Mouse (Mus musculus) 3134 (cell line): ENCODE results near the gene Tnnc2.

ENCODE experiments used
- DNase-seq: peaks from one replicate; pipeline ENCODE4 v3.0.0-alpha.2; 2011; ENCODE audit warnings: low spot score; ENCODE audit not compliant: insufficient read length; ENCODE audit errors: extremely low read depth

Gene Tnnc2

DNA sequence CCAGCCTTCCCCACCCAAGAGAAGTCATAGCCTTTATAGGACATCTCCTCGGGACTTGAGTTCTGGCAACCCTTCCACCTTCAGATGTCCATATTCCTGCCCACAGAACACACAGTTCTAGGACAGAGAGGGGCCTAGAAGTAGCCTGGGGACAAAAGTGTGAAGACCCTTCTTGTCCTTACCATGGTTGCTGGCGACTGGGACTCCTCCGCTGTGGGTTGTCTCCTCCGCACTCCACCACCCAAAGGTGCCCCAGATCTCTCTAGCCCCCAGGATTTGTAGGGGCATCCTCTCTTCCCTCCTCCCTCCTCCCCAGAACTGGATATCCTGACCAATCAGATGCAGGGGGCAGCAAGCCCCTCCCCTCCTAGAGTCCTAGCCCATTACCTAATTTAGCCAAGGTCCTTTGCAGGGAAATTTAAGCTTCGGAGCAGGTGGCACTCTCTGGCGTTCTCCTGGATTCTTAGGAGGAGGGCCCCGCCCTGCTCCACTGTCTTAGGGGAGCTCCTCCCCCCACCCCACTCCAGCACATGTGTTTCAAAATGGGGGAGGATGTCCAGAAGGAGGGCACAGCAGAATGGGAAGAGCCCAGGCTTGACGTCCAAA lies at the start of gene Tnnc2:
Gene Tnnc2 (minus strand): TSS at position 487 of the 606 bp plus-strand sequence.
- no peak for DNase-seq

DNA sequence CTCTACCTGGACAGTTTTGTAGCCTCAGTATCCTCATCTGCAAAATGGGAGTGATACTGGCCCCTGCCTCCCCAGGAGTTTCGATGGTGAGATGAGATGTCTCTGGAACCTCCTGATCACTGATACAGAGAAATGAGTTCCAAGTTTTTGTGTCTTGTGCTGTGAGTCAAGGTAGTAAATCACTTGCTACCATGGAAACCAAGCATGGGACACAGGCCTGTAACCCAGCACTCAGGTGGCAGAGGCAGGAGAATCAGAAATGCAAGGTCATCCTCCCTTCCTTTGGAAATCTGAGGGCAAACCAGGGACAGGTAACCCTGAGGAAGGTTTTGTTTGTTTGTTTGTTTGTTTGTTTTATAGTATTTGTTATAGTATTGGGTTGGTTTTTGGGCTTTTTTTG lies 49.3 kb upstream of the Tnnc2 start:
- DNase-seq = no peak

- DNase-seq = no peak
These were observed 48.7 kb upstream of the Tnnc2 start, which contains the start of gene Spata25 for GRCm38 (mm10) chr2:164828437-164828836. Spata25 (minus strand) TSS chr2:164828537.

DNA sequence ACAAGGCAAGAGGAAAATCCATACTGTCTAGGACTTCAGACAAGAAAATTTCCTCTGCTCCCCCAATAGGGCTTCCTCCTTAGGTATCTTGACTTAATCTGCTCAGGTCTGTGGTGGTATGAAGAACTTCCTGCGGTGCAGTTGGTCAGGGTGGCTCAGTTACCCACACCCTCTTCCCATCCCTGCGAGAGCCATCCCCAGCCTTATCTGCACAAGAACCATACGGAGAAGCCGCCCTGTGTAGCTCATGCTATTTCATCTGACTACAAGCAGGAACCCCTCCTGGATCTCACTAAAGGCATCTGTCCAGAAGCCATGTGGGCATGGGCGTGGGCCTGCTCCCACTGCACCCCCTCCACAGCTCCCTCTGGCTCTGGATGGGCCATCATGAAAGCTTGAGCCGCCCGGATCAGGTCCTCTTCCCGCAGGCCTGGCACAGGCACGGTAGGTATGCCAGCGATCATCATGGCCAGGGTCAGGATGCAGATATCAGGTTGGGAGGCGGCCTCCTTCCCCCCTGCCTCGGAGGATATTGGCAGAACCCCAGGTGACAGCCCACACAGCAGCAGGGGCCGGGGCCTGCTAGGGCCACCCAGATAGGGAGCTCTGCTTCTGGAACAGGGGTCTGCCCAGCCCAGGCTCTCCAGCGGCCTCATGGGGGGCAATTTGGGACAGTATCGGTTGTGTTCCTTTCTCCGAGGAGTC lies 47.5 kb upstream of the Tnnc2 start:
- no peak for DNase-seq

GRCm38 (mm10) chr2:164825521-164825920 lies 45.8 kb upstream of the Tnnc2 start:
- no peak for DNase-seq

- no peak for DNase-seq
These were observed 44.2 kb upstream of the Tnnc2 start for GRCm38 (mm10) chr2:164823969-164824368.

DNA sequence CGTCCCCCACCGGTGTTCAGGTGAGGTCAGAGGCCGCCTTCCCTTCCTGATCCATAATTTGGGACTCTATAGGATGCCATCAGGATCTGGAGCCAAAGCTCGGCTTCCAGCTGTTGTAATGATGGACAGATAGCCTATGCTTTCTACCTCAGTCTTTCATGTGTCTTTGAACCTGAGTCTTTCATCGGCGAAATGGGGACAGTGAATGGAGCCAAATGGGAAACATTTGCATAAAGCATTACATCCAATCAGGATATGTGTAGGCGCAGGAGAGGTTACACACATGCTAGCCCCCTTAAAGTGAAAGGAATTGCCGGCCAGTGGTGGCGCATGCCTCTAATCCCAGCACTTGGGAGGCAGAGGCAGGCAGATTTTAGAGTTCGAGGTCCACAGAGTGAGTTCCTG lies 43.4 kb upstream of the Tnnc2 start:
- no peak for DNase-seq

GRCm38 (mm10) chr2:164822636-164823165 lies 42.9 kb upstream of the Tnnc2 start, which contains the start of gene Zswim1:
Zswim1 (plus strand) TSS chr2:164822686.
- peak; percentile 96 for DNase-seq

DNA sequence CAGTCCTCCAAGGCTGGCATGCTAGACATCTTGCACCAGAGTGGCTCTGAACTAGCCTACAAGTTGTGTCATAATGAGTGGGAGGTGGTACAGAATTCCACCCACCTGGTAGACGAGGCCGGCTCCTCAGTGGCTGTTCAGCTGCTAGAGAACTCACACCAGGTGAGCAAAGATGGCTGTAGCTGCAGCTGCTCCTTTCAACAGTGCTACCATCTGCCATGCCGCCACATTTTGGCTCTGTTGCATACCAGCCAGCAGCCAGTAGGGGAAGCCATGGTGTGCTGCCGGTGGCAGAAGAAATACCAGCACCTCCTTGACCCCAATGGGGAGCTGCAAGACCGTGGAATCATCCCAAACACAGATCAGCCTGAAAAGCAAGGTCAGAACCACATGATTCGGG lies 41.3 kb upstream of the Tnnc2 start:
- DNase-seq = no peak

GRCm38 (mm10) chr2:164817703-164818102 lies 37.9 kb upstream of the Tnnc2 start:
- DNase-seq = no peak

GRCm38 (mm10) chr2:164817206-164817605 lies 37.4 kb upstream of the Tnnc2 start:
- no peak for DNase-seq

GRCm38 (mm10) chr2:164815821-164816220 lies 36.1 kb upstream of the Tnnc2 start:
- no peak for DNase-seq

GRCm38 (mm10) chr2:164815348-164815747 lies 35.6 kb upstream of the Tnnc2 start:
- DNase-seq = no peak

DNA sequence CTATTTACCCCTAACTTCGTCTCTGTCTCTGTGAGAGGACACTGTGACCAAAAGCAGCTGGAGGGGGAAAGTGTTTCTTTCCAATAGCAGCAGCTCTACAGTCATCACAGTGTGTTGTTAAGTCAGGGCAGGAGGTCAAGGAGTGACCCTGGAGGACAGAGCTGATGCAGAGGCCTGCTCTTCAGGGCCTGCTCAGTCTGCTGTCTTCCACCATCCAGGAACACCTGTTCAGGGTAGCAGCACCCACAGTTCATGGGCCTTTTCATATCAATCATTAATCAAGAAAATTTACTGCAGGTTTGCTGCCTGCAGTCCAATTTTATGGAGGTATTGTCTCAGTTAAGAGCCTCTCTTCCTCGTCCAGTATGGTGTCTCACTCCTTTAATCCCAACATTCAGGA lies 33.8 kb upstream of the Tnnc2 start:
- no peak for DNase-seq

DNA sequence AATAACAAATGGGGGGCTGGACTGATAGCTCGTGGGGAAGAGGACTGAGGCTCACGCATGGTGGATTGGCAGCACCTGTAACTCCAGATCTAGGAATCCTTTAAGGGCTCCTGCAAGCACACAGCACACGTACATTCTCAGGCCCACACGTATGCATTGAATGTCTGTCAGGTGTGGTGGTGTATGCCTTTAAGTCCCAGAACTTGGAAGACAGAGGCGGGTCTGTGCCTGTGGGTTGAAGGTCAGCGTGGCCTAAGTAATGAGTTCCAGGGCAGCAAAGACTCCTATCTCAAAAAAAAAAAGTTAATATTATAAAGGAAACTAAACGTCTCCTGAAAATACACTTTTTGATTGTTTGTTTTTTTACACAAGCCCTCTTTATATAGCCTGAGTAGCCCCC lies 26.8 kb upstream of the Tnnc2 start:
- DNase-seq = no peak

DNA sequence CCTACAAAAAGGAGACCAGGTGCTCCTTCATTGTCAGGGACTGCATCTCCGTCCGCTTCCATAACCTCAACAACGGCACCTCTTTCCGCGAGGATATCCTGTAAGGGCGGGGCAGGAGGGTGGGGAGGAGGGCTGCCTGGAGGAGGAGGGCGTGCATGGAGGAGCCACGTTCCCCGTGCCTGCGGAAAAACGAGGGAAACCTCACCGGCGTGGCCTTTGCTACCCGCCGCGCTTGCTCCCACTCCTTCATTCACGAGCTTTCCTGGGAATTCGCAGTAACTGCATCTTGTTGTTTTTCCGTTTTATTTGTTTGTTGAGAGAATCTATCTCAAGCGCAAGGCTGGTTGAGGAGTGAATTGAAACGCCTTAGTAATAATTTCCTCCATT lies 25.6 kb upstream of the Tnnc2 start:
- no peak for DNase-seq

- DNase-seq = peak; percentile 94
These were observed 25.0 kb upstream of the Tnnc2 start, which contains the start of the genes Acot8 and Zswim3 for GRCm38 (mm10) chr2:164804533-164805331. Acot8 (minus strand) TSS chr2:164804882. Zswim3 (plus strand) TSS chr2:164805098.

GRCm38 (mm10) chr2:164803921-164804313 lies 24.1 kb upstream of the Tnnc2 start:
- no peak for DNase-seq

DNA sequence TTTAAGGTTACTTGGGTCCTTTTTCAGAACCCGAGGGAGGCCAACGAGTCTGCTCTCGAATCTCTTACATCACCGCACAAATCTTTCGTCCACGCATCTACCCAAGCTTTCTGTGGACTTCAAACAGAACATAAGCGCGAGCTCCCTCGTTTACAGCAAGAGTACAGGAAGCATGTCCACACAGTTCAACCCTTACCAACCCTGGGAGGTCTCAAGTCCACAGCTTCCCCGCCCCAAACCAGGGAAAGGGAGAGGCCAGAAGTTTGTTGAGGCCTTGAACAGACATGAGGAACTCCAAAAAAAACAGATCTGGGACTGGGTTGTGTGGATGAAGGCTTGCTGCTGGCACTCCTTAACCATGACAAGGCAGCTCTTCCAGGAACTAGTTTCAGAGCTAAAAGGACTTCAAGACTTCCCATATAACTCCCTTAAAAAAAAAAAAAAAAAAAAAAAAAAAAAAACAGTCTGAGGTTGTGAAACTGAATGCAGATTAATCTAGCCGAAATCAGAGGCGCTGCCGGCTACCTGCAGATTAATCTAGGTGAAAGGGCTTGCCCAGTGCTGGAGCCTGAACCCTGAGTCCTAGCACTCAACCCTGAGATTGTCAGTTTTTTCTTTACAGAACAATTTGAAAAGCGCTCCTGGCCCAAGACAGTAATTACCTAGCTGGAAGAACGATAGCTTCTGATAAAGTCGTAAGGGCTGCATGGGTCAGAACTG lies 23.6 kb upstream of the Tnnc2 start:
- DNase-seq = no peak

GRCm38 (mm10) chr2:164800252-164801004 lies 20.7 kb upstream of the Tnnc2 start:
- no peak for DNase-seq
